Mouse (Mus musculus): ENCODE measurements around the gene Rpusd3. TPM values are rescaled to one million over a fixed set of nuclear protein-coding genes. Genes with fewer than 3 reads are reported as not detected.

Rpusd3 gene
- polyA plus RNA-seq, 1 experiment from 2014 or later = 23.6 TPM

DNA sequence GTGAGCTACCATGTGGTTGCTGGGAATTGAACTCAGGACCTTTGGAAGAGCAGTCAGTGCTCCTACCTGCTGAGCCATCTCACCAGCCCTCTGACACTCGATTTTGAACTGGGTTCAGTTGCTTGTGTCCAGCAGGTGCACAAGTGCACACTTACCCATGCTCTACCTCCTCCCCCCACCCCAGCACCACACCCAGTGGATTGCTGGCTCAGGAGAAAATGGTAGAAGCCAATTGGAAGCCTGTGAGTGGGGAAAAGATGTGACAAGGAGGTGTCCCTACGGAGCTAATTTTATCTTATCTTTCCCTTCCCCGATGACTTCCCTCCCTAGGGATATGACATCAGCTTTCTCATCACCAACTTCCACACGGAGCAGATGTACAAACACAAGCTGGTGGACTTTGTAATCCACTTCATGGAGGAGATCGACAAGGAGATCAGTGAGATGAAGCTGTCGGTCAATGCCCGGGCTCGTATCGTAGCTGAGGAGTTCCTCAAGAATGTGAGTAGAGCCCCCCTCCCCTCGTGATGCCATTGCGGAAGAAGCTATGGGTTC is 33.9 kb downstream of the Rpusd3 start:
- no peak overlapping the region for H3K4me2 ChIP-seq (ENCODE audit: low read depth, low read length)
- ATAC-seq (ENCODE audit: low read depth) = no peak
- H3K4me1 ChIP-seq (ENCODE audit: control insufficient read depth, insufficient read depth, low read length) = no peaks in the 10 kb centered on the region
- no peaks in the 10 kb centered on the region for H3K9me3 ChIP-seq (ENCODE audit: control insufficient read depth, low read length)
- no peak overlapping the region for H3K9ac ChIP-seq (replicated peaks; ENCODE audit: low read depth, low read length)
- no peak overlapping the region for H3K4me3 ChIP-seq (ENCODE audit: low read depth, low read length)
- peaks cover 81% of the 10 kb centered on the region for H3K36me3 ChIP-seq (ENCODE audit: control insufficient read depth, insufficient read depth, low read length)
- 0 out of 2 replicates have a peak overlapping the region, but pooled peaks have one; percentile 28 for H3K27ac ChIP-seq (ENCODE audit: low read depth, low read length)
- no peaks in the 10 kb centered on the region for H3K27me3 ChIP-seq (ENCODE audit: control insufficient read depth, insufficient read depth, low read length)
- 88% methylated on average over 11 of the region's 11 CpGs for WGBS

DNA sequence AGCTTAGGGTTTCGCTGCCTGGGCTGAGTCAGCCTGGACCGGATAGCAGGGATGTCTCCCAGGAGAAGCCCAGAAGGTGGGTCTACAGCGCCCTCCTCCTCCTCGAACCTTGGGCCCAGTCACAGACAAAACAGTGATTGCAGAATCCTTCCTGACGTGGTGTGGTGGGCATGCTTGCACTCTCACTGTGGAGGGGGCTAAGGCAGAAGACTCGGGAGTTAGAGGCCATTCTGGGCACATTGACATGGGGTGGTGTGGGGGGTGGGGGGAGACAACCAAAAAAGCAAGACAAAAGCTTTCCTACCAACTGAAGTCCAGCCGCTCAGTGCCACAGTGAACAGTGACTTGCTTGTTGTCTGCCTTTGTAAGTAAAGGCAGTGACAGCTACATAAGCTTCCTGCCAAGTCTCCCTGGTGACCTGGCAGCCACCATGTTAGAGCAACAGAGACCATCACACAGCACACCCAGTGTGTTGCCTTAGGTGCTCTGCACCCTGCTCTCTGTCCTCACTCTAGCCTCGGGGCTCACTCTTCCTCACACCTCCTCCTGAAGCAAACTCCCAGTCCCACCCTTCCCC is 34.7 kb downstream of the Rpusd3 start:
- 78% methylated on average over 8 of the region's 8 CpGs for WGBS

DNA sequence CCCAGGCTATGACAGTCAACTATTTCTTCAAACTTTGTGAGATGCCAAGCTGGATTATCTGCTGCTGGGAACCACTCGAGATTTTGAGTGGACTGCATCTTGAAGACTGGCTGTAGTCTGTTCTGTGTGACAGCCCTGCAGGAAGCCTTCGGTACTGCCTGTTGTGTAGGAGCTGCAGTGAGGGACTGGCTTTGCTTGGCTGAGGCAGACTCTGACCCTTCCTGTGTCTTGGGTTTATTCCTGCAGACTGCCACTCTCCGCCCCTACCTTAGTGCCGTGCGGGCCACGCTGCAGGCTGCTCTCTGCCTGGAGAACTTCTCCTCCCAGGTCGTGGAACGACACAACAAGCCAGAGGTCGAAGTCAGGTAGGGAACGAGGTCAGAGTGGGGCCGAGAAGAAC is 38.7 kb downstream of the Rpusd3 start:
- H3K36me3 ChIP-seq (ENCODE audit: control insufficient read depth, insufficient read depth, low read length) = peaks cover 43% of the 10 kb centered on the region

More for the DNA sequence above, 34.7 kb downstream of the Rpusd3 start:
- Histone ChIP-seq H3K4me3 (ENCODE audit: low read depth, low read length) (no peak overlapping the region), H3K9me3 (ENCODE audit: control insufficient read depth, low read length) (no peaks in the 10 kb centered on the region), H3K27ac (ENCODE audit: low read depth, low read length) (peak overlapping the region; percentile 44; the same call in 1 of the 2 replicates), H3K36me3 (ENCODE audit: control insufficient read depth, insufficient read depth, low read length) (peaks cover 73% of the 10 kb centered on the region), H3K9ac (replicated peaks; ENCODE audit: low read depth, low read length) (no peak overlapping the region), H3K4me1 (ENCODE audit: control insufficient read depth, insufficient read depth, low read length) (no peaks in the 10 kb centered on the region), H3K4me2 (ENCODE audit: low read depth, low read length) (no peak overlapping the region), H3K27me3 (ENCODE audit: control insufficient read depth, insufficient read depth, low read length) (no peaks in the 10 kb centered on the region)
- ATAC-seq (ENCODE audit: low read depth) = peak; percentile 67

DNA sequence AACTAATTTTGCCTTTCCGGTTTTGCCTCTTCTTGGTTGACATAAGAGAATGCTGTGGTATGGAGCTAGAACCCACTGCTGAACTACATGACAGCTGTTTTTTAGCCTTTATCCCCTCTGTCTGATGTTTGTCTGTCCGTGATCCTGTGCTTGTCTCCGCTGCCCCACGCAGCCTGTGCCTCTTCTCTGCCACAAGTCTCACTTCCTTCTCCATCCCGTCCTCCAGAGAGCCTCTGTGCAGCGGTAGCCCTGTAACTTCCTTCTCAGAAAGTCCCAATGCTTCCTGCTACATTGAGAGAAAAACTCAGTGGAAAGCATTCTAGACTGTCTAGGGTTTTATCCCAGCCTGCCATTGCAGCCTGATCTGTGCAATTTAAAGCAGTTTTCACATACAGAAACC is 39.9 kb downstream of the Rpusd3 start:
- peak overlapping the region; percentile 98; the same call in 1 of the 2 replicates for H3K4me2 ChIP-seq (ENCODE audit: low read depth, low read length)
- no peak overlapping the region for H3K27ac ChIP-seq (ENCODE audit: low read depth, low read length)
- no peaks in the 10 kb centered on the region for H3K27me3 ChIP-seq (ENCODE audit: control insufficient read depth, insufficient read depth, low read length)
- peaks cover 12% of the 10 kb centered on the region for H3K4me1 ChIP-seq (ENCODE audit: control insufficient read depth, insufficient read depth, low read length)
- WGBS = 93% methylated on average over 6 of the region's 6 CpGs
- peak overlapping the region; percentile 96; the same call in 1 of the 2 replicates for H3K4me3 ChIP-seq (ENCODE audit: low read depth, low read length)
- no peak for ATAC-seq (ENCODE audit: low read depth)
- H3K9me3 ChIP-seq (ENCODE audit: control insufficient read depth, low read length) = no peaks in the 10 kb centered on the region
- no peak overlapping the region for H3K9ac ChIP-seq (replicated peaks; ENCODE audit: low read depth, low read length)
- H3K36me3 ChIP-seq (ENCODE audit: control insufficient read depth, insufficient read depth, low read length) = peaks cover 43% of the 10 kb centered on the region

More for the DNA sequence above, 38.7 kb downstream of the Rpusd3 start:
- Histone ChIP-seq H3K4me2 (ENCODE audit: low read depth, low read length) (no peak overlapping the region), H3K27me3 (ENCODE audit: control insufficient read depth, insufficient read depth, low read length) (no peaks in the 10 kb centered on the region), H3K27ac (ENCODE audit: low read depth, low read length) (no peak overlapping the region), H3K9ac (replicated peaks; ENCODE audit: low read depth, low read length) (no peak overlapping the region), H3K9me3 (ENCODE audit: control insufficient read depth, low read length) (no peaks in the 10 kb centered on the region), H3K4me3 (ENCODE audit: low read depth, low read length) (no peak overlapping the region), H3K4me1 (ENCODE audit: control insufficient read depth, insufficient read depth, low read length) (peaks cover 12% of the 10 kb centered on the region)
- WGBS = 95% methylated on average over 11 of the region's 11 CpGs
- no peak for ATAC-seq (ENCODE audit: low read depth)

DNA sequence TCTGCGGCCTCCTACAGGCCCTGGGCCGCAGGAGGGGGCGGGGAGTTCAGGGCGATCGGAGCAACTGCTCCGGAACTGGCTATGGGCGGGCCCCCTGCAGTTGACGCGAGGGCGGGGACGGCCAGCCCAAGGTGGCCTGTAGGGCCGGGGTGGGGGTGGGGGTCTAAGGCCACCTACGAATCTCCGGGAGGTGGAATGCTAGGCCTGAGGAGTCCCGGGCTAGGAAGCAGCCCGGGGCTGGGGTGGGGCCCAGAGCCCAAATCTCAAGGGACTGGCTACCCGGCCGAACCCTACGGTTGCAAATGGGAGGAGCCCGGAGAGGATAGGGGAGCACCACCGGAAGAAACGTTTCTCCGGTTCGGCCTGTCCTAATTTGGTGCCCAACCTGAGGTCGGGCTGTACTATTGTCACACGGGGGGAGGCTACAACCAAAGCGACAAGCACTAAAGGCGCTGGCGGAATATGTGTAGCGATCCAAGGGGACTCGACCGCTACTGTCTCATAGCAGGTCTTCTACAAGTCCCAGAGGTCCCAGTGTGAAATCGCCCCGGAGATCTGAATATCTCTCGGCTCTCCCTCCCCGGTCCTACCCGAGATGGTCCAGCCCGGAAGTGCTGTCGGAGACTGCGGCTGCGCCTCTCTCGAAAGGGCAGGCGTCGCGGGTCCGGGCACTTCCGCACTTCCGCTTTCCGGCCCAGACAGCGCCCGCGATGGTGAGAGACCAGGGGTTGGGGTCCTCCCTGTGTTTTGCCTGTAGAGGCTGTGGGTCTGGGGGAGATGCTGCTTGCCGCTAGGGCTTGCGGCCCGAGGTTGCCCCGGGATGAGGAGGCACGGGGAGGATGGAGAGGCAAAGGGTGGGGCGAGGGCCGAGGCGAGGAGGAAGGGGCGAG is 41.4 kb downstream of the Rpusd3 start, which contains the start of the genes Tada3 and Arpc4:
Tada3 (minus strand) TSS at position 388 of the 890 bp plus-strand sequence.
Arpc4 (plus strand) TSS at position 620 of the 890 bp plus-strand sequence.
- peaks cover 44% of the 10 kb centered on the region for H3K36me3 ChIP-seq (ENCODE audit: control insufficient read depth, insufficient read depth, low read length)

DNA sequence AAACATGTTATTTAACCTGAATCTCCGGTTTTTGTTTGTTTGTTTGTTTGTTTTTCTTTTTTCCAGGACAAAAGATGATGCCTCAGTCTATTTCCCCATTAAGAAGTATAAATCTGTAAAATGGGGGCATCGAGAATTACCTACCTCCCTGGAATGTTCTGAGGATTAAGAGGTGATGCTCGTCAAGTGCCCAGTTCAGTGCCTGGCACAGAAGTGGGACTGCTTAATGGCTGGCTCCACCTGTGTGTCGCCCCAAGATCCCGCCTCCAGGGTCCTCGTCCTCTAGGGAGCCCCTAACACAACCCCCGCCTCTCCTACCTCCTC is 42.0 kb downstream of the Rpusd3 start:
- Histone ChIP-seq H3K27me3 (ENCODE audit: control insufficient read depth, insufficient read depth, low read length) (no peaks in the 10 kb centered on the region), H3K9ac (replicated peaks; ENCODE audit: low read depth, low read length) (peak overlapping the region; percentile 93), H3K36me3 (ENCODE audit: control insufficient read depth, insufficient read depth, low read length) (peaks cover 46% of the 10 kb centered on the region), H3K4me2 (ENCODE audit: low read depth, low read length) (peak overlapping the region; percentile 98), H3K9me3 (ENCODE audit: control insufficient read depth, low read length) (no peaks in the 10 kb centered on the region), H3K4me3 (ENCODE audit: low read depth, low read length) (peak overlapping the region; percentile 96), H3K27ac (ENCODE audit: low read depth, low read length) (peak overlapping the region; percentile 91), H3K4me1 (ENCODE audit: control insufficient read depth, insufficient read depth, low read length) (peaks cover 12% of the 10 kb centered on the region)
- no peak for ATAC-seq (ENCODE audit: low read depth)
- 13% methylated on average over 7 of the region's 7 CpGs for WGBS

More for the DNA sequence above, 41.4 kb downstream of the Rpusd3 start, which contains the start of the genes Tada3 and Arpc4:
- H3K4me3 ChIP-seq (ENCODE audit: low read depth, low read length) = peak within 1 kb of the TSS; percentile 96
- peak within 1 kb of the TSS; percentile 98 for H3K4me2 ChIP-seq (ENCODE audit: low read depth, low read length)
- H3K27me3 ChIP-seq (ENCODE audit: control insufficient read depth, insufficient read depth, low read length) = no peaks in the 10 kb centered on the region
- peak; percentile 95 for ATAC-seq (ENCODE audit: low read depth)
- H3K4me1 ChIP-seq (ENCODE audit: control insufficient read depth, insufficient read depth, low read length) = peaks cover 12% of the 10 kb centered on the region
- WGBS = under 1% methylated on average over 57 of the region's 61 CpGs
- peak within 1 kb of the TSS; percentile 93 for H3K9ac ChIP-seq (replicated peaks; ENCODE audit: low read depth, low read length)
- no peaks in the 10 kb centered on the region for H3K9me3 ChIP-seq (ENCODE audit: control insufficient read depth, low read length)
- peak within 1 kb of the TSS; percentile 91 for H3K27ac ChIP-seq (ENCODE audit: low read depth, low read length)

DNA sequence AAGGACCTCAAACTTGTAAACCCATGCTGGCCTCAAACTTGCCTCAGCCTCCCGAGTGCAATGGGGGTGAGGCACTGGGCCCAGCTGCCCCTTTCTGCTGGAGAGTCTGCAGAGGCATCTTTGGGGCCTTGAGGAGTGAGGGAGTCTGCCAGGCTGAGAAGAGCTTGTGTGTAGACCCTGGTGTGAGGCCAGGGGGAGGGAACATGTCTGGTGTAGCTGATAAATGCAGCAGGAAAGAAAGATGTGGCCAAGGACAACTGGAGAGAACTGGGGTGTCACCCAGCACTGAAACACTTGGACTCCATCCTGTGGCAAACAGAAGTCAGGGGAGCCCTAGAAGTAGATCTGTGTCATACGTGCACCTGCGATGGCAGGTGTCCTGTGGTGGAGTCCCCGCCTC is 45.6 kb downstream of the Rpusd3 start:
- ATAC-seq (ENCODE audit: low read depth) = no peak
- WGBS = 97% methylated on average over 4 of the region's 4 CpGs

DNA sequence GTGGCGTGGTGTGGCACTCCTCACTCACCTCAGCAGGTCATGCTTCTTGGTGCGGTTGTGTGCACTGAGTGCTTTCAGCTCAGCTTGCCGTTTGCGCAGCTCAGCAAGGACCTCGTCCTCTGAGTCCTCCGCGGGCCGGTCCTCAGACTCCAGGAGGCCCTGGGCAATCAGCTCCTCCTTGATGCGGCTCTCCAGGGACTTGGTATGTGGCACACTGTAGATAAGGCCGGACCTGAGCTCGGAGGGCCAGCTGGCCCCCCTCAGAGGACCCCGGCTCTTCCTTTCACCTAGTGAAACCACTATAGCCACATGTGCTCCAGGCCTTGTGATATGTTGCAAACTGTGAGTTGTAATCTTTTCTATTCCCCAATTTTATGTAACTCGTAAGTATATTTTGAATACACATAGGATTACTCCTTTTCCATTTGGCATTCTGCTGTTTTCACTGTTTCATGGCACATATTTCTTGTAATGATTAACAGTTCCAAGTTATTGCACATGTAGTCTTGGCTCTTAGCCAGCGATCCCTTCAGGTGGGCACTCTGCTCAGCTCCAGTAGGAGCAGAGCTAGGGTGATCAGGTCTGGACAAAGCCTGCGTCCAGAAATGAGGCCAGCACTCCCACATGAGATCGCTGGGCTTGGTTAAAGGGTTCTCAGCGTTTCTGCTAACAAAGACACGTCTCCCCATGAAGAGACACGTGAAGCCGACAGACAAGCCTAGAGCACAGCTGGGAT is 48.8 kb downstream of the Rpusd3 start:
- H3K27me3 ChIP-seq (ENCODE audit: control insufficient read depth, insufficient read depth, low read length) = no peaks in the 10 kb centered on the region
- no peaks in the 10 kb centered on the region for H3K4me1 ChIP-seq (ENCODE audit: control insufficient read depth, insufficient read depth, low read length)
- ATAC-seq (ENCODE audit: low read depth) = no peak
- H3K27ac ChIP-seq (ENCODE audit: low read depth, low read length) = no peak overlapping the region
- no peak overlapping the region for H3K4me2 ChIP-seq (ENCODE audit: low read depth, low read length)
- H3K9me3 ChIP-seq (ENCODE audit: control insufficient read depth, low read length) = no peaks in the 10 kb centered on the region
- no peak overlapping the region for H3K4me3 ChIP-seq (ENCODE audit: low read depth, low read length)
- no peak overlapping the region for H3K9ac ChIP-seq (replicated peaks; ENCODE audit: low read depth, low read length)
- H3K36me3 ChIP-seq (ENCODE audit: control insufficient read depth, insufficient read depth, low read length) = peaks cover 56% of the 10 kb centered on the region
- WGBS = 95% methylated on average over 20 of the region's 20 CpGs

More for the DNA sequence above, 45.6 kb downstream of the Rpusd3 start:
- Histone ChIP-seq H3K36me3 (ENCODE audit: control insufficient read depth, insufficient read depth, low read length) (peaks cover 50% of the 10 kb centered on the region), H3K4me2 (ENCODE audit: low read depth, low read length) (no peak overlapping the region), H3K4me3 (ENCODE audit: low read depth, low read length) (no peak overlapping the region), H3K4me1 (ENCODE audit: control insufficient read depth, insufficient read depth, low read length) (peaks cover 4% of the 10 kb centered on the region; the same call in 1 of the 2 replicates), H3K9me3 (ENCODE audit: control insufficient read depth, low read length) (no peaks in the 10 kb centered on the region), H3K27me3 (ENCODE audit: control insufficient read depth, insufficient read depth, low read length) (no peaks in the 10 kb centered on the region), H3K9ac (replicated peaks; ENCODE audit: low read depth, low read length) (no peak overlapping the region), H3K27ac (ENCODE audit: low read depth, low read length) (no peak overlapping the region)

Measured in neural tube, embryonic 14.5 days (tissue).